Mouse (Mus musculus): Measurements from ENCODE around the gene Pim1. TPM values are rescaled to one million over a fixed set of nuclear protein-coding genes. Genes with fewer than 3 reads are reported as not detected.

Gene Pim1
- total and polyA plus RNA-seq, 3 experiments: 75.8 to 178 (median 133) TPM

GRCm38 (mm10) chr17:29519731-29520130 lies 29.2 kb downstream of the Pim1 start:
- Histone ChIP-seq H3K79me2 (replicated peaks; ENCODE audit: control insufficient read depth, extremely low read depth, insufficient read depth, poor library complexity, severe bottlenecking) (no peaks in the 10 kb centered on the region), H3K36me3 (replicated peaks in 1 of 2; ENCODE audit: control insufficient read depth in 1 of 2, insufficient read depth in 1 of 2, low read length in 1 of 2) (no peaks in the 10 kb centered on the region), H3K27ac (ENCODE audit: insufficient read depth, low read depth) (no peak overlapping the region), H3K9ac (ENCODE audit: insufficient read depth, low read depth) (no peak overlapping the region), H3K27me3 (replicated peaks) (no peaks in the 10 kb centered on the region), H3K9me3 (replicated peaks; ENCODE audit: low read length) (peaks cover 10% of the 10 kb centered on the region), H3K4me1 (ENCODE audit: control insufficient read depth in 1 of 2, insufficient read depth in 2 of 2) (peaks cover 0 to 5% of the 10 kb centered on the region in 2 experiments; a peak in 1 of 4 replicates), H3K4me3 (replicated peaks in 1 of 3; ENCODE audit: low read depth in 2 of 3, low read length in 2 of 3, poor library complexity in 1 of 3) (no peak overlapping the region), H3K4me2 (ENCODE audit: insufficient read depth, low read depth, poor library complexity, severe bottlenecking) (no peak overlapping the region)
- TF ChIP-seq IRF4 (IDR thresholded peaks at IDR 0.05; ENCODE audit: low read depth, low read length) (no peak), CHD1 (IDR thresholded peaks at IDR 0.05; ENCODE audit: low read depth, low read length) (no peak), KAT2A (IDR thresholded peaks at IDR 0.05; ENCODE audit: insufficient replicate concordance, low read length) (no peak), SMC3 (IDR thresholded peaks at IDR 0.05; ENCODE audit: low read depth, low read length) (no peak), NRF1 (IDR thresholded peaks at IDR 0.05; ENCODE audit: low read depth, low read length) (no peak), ELF1 (IDR thresholded peaks at IDR 0.05; ENCODE audit: low read depth, low read length) (no peak)
- no peak for DNase-seq (ENCODE audit: extremely low read depth)
- dilution Hi-C loops (cut with MboI; ENCODE audit: extremely low pct_ligation_motif_present, extremely low pct_unique_long_range_greater_than_20kb, low sequenced_read_pairs): no loop called here
- in situ Hi-C loops (cut with MboI; ENCODE audit: low pct_ligation_motif_present, low pct_unique_long_range_greater_than_20kb, low sequenced_read_pairs): no loop called here

- Histone ChIP-seq H3K9ac (ENCODE audit: insufficient read depth, low read depth) (no peak overlapping the region), H3K9me3 (replicated peaks; ENCODE audit: low read length) (peaks cover 34% of the 10 kb centered on the region), H3K36me3 (replicated peaks in 1 of 2; ENCODE audit: control insufficient read depth in 1 of 2, insufficient read depth in 1 of 2, low read length in 1 of 2) (no peaks in the 10 kb centered on the region), H3K4me2 (ENCODE audit: insufficient read depth, low read depth, poor library complexity, severe bottlenecking) (no peak overlapping the region), H3K79me2 (replicated peaks; ENCODE audit: control insufficient read depth, extremely low read depth, insufficient read depth, poor library complexity, severe bottlenecking) (no peaks in the 10 kb centered on the region), H3K27ac (ENCODE audit: insufficient read depth, low read depth) (no peak overlapping the region), H3K4me1 (ENCODE audit: control insufficient read depth in 1 of 2, insufficient read depth in 2 of 2) (no peaks in the 10 kb centered on the region), H3K4me3 (replicated peaks in 1 of 3; ENCODE audit: low read depth in 2 of 3, low read length in 2 of 3, poor library complexity in 1 of 3) (no peak overlapping the region), H3K27me3 (replicated peaks) (no peaks in the 10 kb centered on the region)
- in situ Hi-C loops (cut with MboI; ENCODE audit: low pct_ligation_motif_present, low pct_unique_long_range_greater_than_20kb, low sequenced_read_pairs): no loop called here
- dilution Hi-C loops (cut with MboI; ENCODE audit: extremely low pct_ligation_motif_present, extremely low pct_unique_long_range_greater_than_20kb, low sequenced_read_pairs): no loop called here
- no peak for DNase-seq (ENCODE audit: extremely low read depth)
- TF ChIP-seq BHLHE40 (IDR thresholded peaks at IDR 0.05; ENCODE audit: low read depth, low read length): no peak
- no peak for TF ChIP-seq CHD1 (IDR thresholded peaks at IDR 0.05; ENCODE audit: low read depth, low read length)
- no peak for TF ChIP-seq TBP (conservative IDR thresholded peaks at IDR 0.05; ENCODE audit: low read depth, low read length)
- TF ChIP-seq USF2 (conservative IDR thresholded peaks at IDR 0.05; ENCODE audit: low read depth, low read length): no peak
- no peak for TF ChIP-seq USF1 (IDR thresholded peaks at IDR 0.05; ENCODE audit: low read depth, low read length)
- no peak for TF ChIP-seq SIN3A (IDR thresholded peaks at IDR 0.05; ENCODE audit: low read length)
- TF ChIP-seq MEF2A (IDR thresholded peaks at IDR 0.05; ENCODE audit: borderline replicate concordance, low read depth, low read length): no peak
- no peak for TF ChIP-seq E2F4 (IDR thresholded peaks at IDR 0.05; ENCODE audit: insufficient replicate concordance, low read depth, low read length)
- TF ChIP-seq PAX5 (IDR thresholded peaks at IDR 0.05; ENCODE audit: low read length): no peak
- TF ChIP-seq MAX (IDR thresholded peaks at IDR 0.05; ENCODE audit: low read length): no peak
Observed at GRCm38 (mm10) chr17:29525613-29526012, 35.1 kb downstream of the Pim1 start.

Data from CH12.LX (cell line).